Mouse (Mus musculus) v-Abl transformed pro-B cells (cell line): Measurements from ENCODE around the gene Adat3.

ENCODE experiments used
- in situ Hi-C, 2 experiments: fragments of 400-800 bp; cut with MboI; formaldehyde crosslinking; loops; one replicate each; pipeline ENCODE4 v1.15.1; 2025; ENCODE audit not compliant: unreplicated experiment in 2 of 2

Gene Adat3

GRCm38 (mm10) chr10:80602698-80603325 is at the start of gene Adat3, which contains the start of gene Scamp4:
TSS of gene Adat3 (plus strand) at chr10:80602880.
TSS of gene Scamp4 (plus strand) at chr10:80602872.
- in situ Hi-C loops, result no loop called here

GRCm38 (mm10) chr10:80553575-80553974 is 49.1 kb upstream of the Adat3 start:
- in situ Hi-C loops, result loop anchor here in 1 of 2 experiments (5.0 to 25.0 kb wide), 2 partner anchors 106 to 334 kb away; no protein-coding TSS in a partner anchor

- in situ Hi-C loops, result loop anchor here in 1 of 2 experiments (5.0 to 25.0 kb wide), 2 partner anchors 107 to 333 kb away; no protein-coding TSS in a partner anchor
Observed at GRCm38 (mm10) chr10:80553997-80554396, 48.7 kb upstream of the Adat3 start.

DNA sequence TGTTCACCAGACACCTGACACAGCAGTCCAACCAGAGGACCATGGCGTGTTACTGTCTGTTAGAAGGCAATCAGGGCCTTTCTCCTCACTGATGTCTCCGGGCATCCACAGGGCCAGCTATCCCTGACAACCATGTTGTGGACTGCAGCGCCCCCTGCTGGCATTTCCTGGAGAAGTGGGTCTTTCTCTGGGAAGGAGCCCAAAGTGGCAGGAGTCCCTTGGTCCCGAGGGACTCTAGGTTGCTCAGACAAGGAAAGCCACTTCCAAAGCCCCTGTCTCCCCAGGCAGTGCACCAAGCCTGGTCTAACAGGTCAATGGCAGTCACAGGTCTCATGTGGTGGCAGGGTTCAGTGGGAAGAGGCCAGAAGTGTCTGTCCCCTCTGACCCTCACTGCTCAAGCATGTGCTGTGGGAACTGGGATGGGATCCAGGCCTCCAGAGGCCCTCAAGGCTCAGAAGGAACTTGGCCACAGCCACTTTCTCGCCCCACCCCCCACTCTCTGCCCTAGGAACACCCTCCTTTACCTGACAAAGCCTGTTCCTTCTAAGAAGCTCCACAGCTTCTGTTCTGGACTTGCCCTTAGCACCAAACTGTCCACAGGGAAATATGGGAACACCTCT is 45.2 kb upstream of the Adat3 start:
- in situ Hi-C loops, result loop anchor here (5.0 to 25.0 kb wide), 2 partner anchors 35 to 330 kb away; no protein-coding TSS in a partner anchor

DNA sequence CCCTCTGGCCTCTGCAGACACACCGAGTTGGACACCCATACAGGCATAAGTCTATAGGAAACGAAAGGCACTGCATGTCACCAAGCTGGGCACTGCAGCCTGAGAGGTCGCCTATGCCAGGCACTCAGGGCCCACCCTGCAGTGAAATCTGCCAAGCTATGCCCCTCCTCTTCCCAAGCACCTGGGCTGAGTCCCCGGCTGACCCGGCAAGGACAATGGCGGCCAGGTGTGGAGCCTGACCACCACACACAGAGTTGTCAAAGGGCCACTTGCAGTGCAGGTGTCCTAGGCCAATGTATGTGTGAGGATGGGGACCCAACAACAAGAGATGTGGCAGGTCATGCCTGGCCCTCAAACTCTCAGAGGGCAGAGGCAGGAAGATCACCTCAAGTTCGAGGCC is 43.2 kb upstream of the Adat3 start:
- in situ Hi-C loops, result loop anchor here (5.0 to 25.0 kb wide), 2 partner anchors 37 to 328 kb away; no protein-coding TSS in a partner anchor

GRCm38 (mm10) chr10:80560621-80561020 is 42.1 kb upstream of the Adat3 start:
- in situ Hi-C loops, result loop anchor here in 1 of 2 experiments (25.0 kb wide), 1 partner anchor 327 kb away; no protein-coding TSS in a partner anchor

DNA sequence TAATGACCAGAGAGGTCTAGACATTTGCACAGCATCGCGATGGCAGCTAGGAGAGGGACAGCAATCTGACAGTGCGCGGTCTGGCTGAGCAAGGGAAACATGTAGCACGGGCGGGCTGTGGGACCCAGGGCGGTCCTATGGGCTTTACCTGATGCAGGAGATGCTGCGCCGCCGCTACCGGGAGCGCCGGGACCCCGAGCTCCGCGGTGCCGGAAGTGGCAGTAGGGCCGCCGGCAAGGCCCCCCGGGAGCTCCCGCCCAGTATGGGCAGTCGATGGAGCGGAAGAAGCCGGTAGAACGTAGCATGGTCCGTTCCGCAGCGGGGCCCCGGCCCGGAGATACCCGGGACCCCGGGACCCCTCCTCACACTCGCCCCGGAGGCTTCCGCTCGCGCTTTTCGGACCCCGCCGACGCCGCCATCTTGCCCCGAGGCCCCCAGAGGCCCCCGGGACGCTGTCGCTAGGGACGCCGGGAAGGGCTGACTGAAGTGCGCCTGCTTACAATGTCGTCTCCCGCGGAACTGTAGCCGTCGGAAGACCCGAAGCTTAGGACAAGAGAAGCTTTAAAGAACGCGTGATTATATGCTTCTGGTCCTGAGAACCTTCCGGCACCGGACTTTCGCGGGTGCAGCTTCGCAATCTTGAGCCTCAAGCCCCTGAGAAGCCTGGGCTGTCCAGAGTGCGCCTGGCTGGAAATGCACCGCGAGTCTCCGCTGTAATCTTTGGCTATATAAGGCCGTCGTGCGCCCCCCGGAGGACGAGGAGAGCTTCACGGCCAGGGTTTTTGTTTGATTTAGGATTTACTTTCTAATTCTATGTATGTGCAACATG is 41.4 kb upstream of the Adat3 start, which contains the start of gene Rexo1:
Gene Rexo1, minus strand, starts transcription at position 445 of the 829 bp plus-strand sequence.
- in situ Hi-C loops, result loop anchor here in 1 of 2 experiments (25.0 kb wide), 1 partner anchor 326 kb away; no protein-coding TSS in a partner anchor

DNA sequence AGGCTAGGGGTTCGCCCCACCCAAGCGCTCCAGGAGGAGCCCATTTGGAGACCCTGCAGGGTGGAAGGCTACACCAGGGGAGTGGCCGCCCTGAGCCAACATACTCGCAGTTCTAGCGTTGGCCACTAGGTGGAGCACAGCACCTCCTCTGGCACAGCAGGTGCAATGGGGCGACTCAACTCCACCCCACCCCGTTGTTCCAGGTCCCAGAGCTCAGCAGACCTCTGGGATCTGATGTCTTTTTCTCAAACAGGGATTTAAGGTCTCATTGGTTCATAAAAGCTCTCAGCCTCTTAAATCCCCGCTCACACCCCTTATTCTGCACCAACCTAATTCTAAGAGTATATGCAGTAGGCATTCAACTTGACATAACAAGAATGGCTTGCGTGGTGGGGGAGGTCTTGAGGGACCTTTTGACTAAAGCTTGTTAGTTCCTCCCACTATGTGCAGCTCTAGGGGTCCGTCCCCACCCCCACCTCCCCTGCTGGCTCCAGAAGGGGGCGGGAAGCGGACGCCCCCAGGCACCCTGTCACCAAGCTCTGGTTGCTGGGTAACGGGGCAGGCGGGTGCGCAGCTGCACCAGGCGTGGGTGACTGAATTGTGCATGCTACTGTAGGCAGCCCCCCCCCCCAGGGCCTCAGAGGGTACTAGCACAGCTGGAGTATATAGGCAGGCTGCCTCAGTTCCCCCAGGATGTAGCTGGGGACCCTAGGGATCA is 36.1 kb upstream of the Adat3 start:
- in situ Hi-C loops, result loop anchor here in 1 of 2 experiments (25.0 kb wide), 1 partner anchor 321 kb away; no protein-coding TSS in a partner anchor

DNA sequence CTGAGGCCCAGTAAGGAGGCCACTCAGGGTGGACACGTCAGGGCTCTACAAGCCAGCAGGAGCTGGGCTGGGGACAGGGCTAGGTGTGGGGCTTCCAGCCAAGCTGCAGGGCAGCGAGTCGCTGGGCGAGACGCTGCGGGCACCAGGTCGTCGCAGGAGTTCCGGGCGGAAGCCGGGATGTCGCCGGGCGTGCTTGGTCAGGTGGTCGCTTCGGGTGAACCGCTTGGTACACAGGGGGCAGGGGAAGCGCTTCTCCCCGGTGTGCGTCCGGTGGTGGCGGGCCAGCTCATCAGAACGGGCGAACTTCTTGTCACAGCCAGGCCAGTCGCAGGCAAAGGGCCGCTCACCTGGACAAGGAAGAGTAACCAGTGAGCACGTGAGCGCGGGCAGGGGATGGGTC is 33.8 kb upstream of the Adat3 start:
- in situ Hi-C loops, result loop anchor here in 1 of 2 experiments (25.0 kb wide), 1 partner anchor 318 kb away; no protein-coding TSS in a partner anchor

- in situ Hi-C loops, result loop anchor here (10.0 to 25.0 kb wide), 2 partner anchors 175 to 318 kb away; partner anchors contain the start of gene Ap3d1 (in 1 of the 2)
Observed at GRCm38 (mm10) chr10:80569664-80570066, 33.0 kb upstream of the Adat3 start.

GRCm38 (mm10) chr10:80570419-80570818 is 32.3 kb upstream of the Adat3 start:
- in situ Hi-C loops, result loop anchor here (10.0 to 25.0 kb wide), 2 partner anchors 174 to 317 kb away; partner anchors contain the start of gene Ap3d1 (in 1 of the 2)

GRCm38 (mm10) chr10:80570871-80571836 is 31.5 kb upstream of the Adat3 start:
- in situ Hi-C loops, result loop anchor here (10.0 to 25.0 kb wide), 2 partner anchors 174 to 316 kb away; partner anchors contain the start of gene Ap3d1 (in 1 of the 2)

DNA sequence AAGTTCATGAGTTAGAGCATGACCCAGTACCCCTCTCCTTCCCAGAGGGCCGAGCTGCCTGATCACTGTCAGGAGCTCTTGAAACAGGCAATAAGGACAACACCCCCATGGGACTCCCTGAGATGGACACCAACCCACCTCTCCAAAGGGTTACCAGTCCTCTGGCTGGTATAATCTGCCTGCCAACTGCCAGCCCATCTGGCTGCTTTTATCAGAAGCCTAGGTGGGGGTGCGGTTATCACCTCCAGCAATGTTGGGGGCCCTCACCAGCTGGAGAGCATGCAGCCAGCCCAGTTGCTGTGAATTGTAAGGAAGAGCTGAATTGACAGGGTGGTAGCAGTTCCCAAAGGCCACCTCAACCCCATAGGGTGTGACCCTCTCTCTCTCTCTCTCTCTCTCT is 30.2 kb upstream of the Adat3 start:
- in situ Hi-C loops, result loop anchor here (10.0 to 25.0 kb wide), 2 partner anchors 172 to 315 kb away; partner anchors contain the start of gene Ap3d1 (in 1 of the 2)

- in situ Hi-C loops, result loop anchor here (10.0 to 25.0 kb wide), 2 partner anchors 171 to 313 kb away; partner anchors contain the start of gene Ap3d1 (in 1 of the 2)
Observed at GRCm38 (mm10) chr10:80573944-80574343, 28.7 kb upstream of the Adat3 start.

GRCm38 (mm10) chr10:80574896-80575295 is 27.8 kb upstream of the Adat3 start:
- in situ Hi-C loops, result loop anchor here (5.0 to 25.0 kb wide), 6 partner anchors 37 to 312 kb away; partner anchors contain the start of gene Ap3d1 (in 1 of the 2)

- in situ Hi-C loops, result loop anchor here (5.0 to 10.0 kb wide), 5 partner anchors 36 to 169 kb away; partner anchors contain the start of gene Ap3d1 (in 1 of the 2)
Observed at GRCm38 (mm10) chr10:80575925-80576324, 26.8 kb upstream of the Adat3 start.

DNA sequence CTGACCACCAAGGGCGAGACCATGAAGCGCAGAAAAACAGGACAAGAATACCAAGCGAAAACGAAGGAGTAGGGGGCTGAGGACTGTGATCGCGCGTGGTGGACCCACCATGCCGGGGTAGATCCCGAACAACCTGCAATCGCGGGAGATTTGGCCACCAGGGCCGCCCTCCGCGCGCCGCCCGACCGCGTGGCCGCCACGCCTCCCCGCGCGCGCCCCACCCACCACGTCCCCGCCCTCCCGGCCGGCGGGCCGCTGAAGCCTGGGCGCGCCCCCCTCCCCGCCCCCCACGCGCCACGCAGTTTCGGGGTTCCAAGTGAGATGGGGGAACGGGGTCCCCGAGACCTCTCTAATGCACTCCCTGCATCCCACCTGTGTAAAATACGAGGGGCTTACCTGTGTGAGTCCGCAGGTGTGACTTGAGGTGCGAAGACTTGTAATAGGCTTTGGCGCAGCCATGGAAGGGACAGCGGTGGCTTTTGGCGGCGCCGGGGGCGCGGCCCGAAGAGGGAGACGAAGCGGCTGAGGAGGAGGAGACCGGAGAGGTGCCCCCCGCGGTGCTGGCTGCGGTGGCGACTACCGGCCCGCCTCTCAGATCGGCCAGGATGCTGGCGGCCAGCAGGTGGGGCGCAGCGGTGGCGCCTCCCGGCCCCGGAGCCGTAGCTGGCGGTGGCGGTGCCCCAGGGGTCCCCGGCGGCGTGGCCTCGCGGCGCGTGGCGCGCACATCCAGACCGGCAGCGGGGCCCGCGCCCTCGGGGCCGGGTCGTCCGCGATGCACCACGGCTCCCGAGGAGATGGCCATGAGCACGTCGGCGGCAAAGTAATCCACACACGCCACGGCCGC is 26.1 kb upstream of the Adat3 start:
- in situ Hi-C loops, result loop anchor here (5.0 to 10.0 kb wide), 5 partner anchors 36 to 168 kb away; partner anchors contain the start of gene Ap3d1 (in 1 of the 2)
